Mouse (Mus musculus) ES-E14 (cell line): ENCODE results near the gene Tmem87b. TPM values are rescaled to one million over a fixed set of nuclear protein-coding genes. Genes with fewer than 3 reads are reported as not detected.

Experiments
- DNase-seq: peaks from one replicate; pipeline ENCODE4 v3.0.0-alpha.2; 2013; ENCODE audit warnings: low read depth, low spot score
- H3K27ac ChIP-seq: 2 replicates; pipeline ENCODE4 v1.5.1; 2012; ENCODE audit warnings: low read depth, mild to moderate bottlenecking, low read length, moderate library complexity, mixed read lengths; ENCODE audit not compliant: poor library complexity, insufficient read depth, severe bottlenecking
- H3K36me3 ChIP-seq: 2 replicates; pipeline ENCODE4 v1.6.1; 2012; ENCODE audit warnings: mild to moderate bottlenecking, low read length, moderate library complexity, mixed read lengths; ENCODE audit not compliant: control insufficient read depth, poor library complexity, insufficient read depth, severe bottlenecking
- H3K4me1 ChIP-seq, 2 experiments: fragments of 150-350 bp in 1 of 2; sonication (generic) in 1 of 2; 2 replicates each; pipeline ENCODE4 v1.6.1; 2012; ENCODE audit warnings: low read length in 2 of 2, mild to moderate bottlenecking in 1 of 2, mixed read lengths in 1 of 2; ENCODE audit not compliant: control insufficient read depth in 2 of 2, insufficient read depth in 2 of 2, poor library complexity in 1 of 2
- H3K4me3 ChIP-seq, 2 experiments: fragments of 150-350 bp in 1 of 2; sonication (generic) in 1 of 2; 2 replicates each; pipeline ENCODE4 v1.5.1; 2012; ENCODE audit warnings: low read length in 2 of 2, low read depth in 1 of 2, mild to moderate bottlenecking in 1 of 2, mixed read lengths in 1 of 2; ENCODE audit not compliant: insufficient read depth in 1 of 2, poor library complexity in 1 of 2, severe bottlenecking in 1 of 2
- H3K9ac ChIP-seq: 2 replicates; pipeline ENCODE4 v1.6.1; 2012; ENCODE audit warnings: low read depth, mild to moderate bottlenecking, low read length, mixed read lengths; ENCODE audit not compliant: poor library complexity, insufficient read depth, severe bottlenecking
- H3K9me3 ChIP-seq: fragments of 150-350 bp; sonication (generic); 2 replicates; pipeline ENCODE4 v1.6.1; 2012; ENCODE audit warnings: low read depth, mild to moderate bottlenecking, low read length; ENCODE audit not compliant: control insufficient read depth, insufficient read depth
- CHD2 ChIP-seq: IDR thresholded peaks from 2 replicates; pipeline ENCODE4 v1.6.1; 2014; ENCODE audit warnings: mild to moderate bottlenecking, low read depth, low read length, inconsistent platforms
- HCFC1 ChIP-seq: IDR thresholded peaks from 2 replicates; pipeline ENCODE4 v1.6.1; 2012; ENCODE audit warnings: low read length, inconsistent platforms, borderline replicate concordance; ENCODE audit not compliant: insufficient read depth
- MAFK ChIP-seq: IDR thresholded peaks from 2 replicates; pipeline ENCODE4 v1.6.1; 2014; ENCODE audit warnings: mild to moderate bottlenecking, low read depth, low read length, inconsistent platforms; ENCODE audit not compliant: insufficient read depth
- ZC3H11A ChIP-seq: IDR thresholded peaks from 2 replicates; pipeline ENCODE4 v1.6.1; 2012; ENCODE audit warnings: low read depth, mild to moderate bottlenecking, inconsistent platforms, low read length, borderline replicate concordance
- ZNF384 ChIP-seq: IDR thresholded peaks from 2 replicates; pipeline ENCODE4 v1.6.1; 2012; ENCODE audit warnings: low read depth, low read length, inconsistent platforms
- in situ Hi-C, 2 experiments: fragments of 600-800 bp; cut with MboI; formaldehyde crosslinking; loops; one replicate each; pipeline ENCODE4 v1.15.1; 2025; ENCODE audit warnings: low sequenced_read_pairs in 2 of 2, inconsistent platforms in 1 of 2; ENCODE audit not compliant: unreplicated experiment in 2 of 2
- total RNA-seq: library from RNA; depleted of rRNA; stranded (reverse); fragments of 300-350 nt; gene quantifications from 2 replicates; pipeline ENCODE4 v1.2.3, GENCODE M21; 2012

Gene Tmem87b
- total RNA-seq, 1 experiment: 19.4 TPM

DNA sequence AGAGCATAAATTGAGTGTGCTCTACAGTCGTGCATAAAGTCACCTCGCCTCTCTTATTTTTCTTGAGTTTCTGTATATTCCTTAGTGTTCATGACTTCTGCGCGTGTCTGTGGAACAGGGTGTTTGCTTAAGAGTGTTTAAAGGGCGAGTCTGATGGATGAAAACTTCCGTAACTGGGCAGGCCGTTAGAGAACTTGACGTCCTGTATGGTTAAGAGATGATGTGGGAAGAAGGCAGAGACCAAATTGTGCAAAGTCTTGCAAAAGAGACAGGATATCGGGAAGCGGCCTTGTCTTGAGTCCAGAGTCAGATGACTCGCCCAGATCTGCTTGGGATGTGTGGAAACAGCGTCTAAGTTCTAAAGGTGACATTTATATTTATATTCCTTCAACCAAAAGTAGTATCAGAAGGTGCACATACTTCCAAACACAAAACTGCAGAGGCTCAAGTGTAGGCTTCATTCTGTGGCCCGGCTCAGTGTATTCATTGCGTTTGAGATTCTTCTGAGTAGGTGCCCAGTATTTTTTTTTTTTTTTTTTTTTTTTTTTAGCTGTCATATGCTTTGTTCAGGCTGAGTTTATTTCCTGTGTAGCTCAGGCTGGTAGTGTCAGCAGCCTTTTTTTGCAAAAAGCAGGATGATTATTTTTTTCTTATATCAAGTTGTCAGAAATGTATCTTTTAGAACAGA is 1.2 kb downstream of the Tmem87b start:
- TF ChIP-seq ZNF384 (no peak), HCFC1 (no peak), MAFK (no peak), ZC3H11A (no peak), CHD2 (no peak)
- in situ Hi-C loops: loop anchor here in 1 of 2 experiments (10.0 kb wide), 1 partner anchor 124 kb away; the partner anchor contains the start of gene Mertk
- H3K27ac ChIP-seq: no peak overlapping the region
- no peak for DNase-seq
- peak overlapping the region; percentile 82 to 98 for H3K4me3 ChIP-seq
- no peaks in the 10 kb centered on the region for H3K9me3 ChIP-seq
- H3K4me1 ChIP-seq: peaks cover 2 to 7% of the 10 kb centered on the region in 2 experiments; a peak in 2 of 4 replicates
- H3K9ac ChIP-seq: peak overlapping the region; percentile 81
- no peaks in the 10 kb centered on the region for H3K36me3 ChIP-seq

DNA sequence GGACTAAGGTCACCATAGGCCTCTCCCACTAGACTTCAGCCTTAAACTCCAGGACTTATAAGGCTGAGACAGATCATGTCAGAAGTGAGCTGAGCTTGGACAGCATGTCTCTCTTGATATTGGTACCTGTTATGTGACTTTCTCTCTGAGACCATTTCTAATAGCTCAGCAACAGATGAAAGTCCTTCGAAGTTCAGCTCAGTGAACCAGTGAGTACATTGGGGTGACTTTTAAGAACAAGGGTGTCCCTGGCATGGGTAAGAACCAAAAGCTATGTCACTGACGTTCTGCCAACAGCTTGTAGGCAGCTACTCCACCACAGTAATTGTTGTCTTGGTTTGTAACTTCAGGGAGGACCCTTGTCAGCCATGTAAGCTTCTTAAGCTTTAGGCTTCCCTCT is 2.7 kb downstream of the Tmem87b start:
- no peak overlapping the region for H3K4me3 ChIP-seq
- in situ Hi-C loops: no loop called here
- no peaks in the 10 kb centered on the region for H3K9me3 ChIP-seq

DNA sequence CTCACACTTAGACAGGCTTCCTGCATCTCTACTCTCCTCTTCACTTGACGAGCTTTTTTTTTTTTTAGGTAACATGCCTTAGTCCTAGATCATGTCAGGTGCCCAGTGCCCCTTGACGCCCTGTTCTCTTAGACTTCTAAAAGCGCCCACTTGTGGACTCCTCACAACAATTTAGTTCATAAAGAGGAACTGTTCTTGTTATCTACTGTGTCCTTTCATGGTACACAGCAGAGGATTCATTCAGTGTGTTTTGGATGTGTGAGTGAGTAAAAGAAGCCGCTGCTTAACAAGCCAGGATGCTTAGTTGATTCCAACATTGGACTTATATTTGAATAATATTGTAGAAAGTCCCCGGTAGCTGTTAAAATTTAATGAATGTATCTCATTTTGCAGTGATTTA is 6.0 kb downstream of the Tmem87b start:
- TF ChIP-seq ZC3H11A (no peak), ZNF384 (no peak), HCFC1 (no peak), CHD2 (no peak), MAFK (no peak)
- in situ Hi-C loops: no loop called here
- no peak overlapping the region for H3K9ac ChIP-seq

More for the DNA sequence above, 2.7 kb downstream of the Tmem87b start:
- DNase-seq: no peak
- TF ChIP-seq ZNF384 (no peak), HCFC1 (no peak), ZC3H11A (no peak), CHD2 (no peak), MAFK (no peak)
- H3K4me1 ChIP-seq: peaks cover 2 to 3% of the 10 kb centered on the region in 2 experiments; a peak in 2 of 4 replicates
- H3K36me3 ChIP-seq: no peaks in the 10 kb centered on the region; the same call in 1 of the 2 replicates
- no peak overlapping the region for H3K9ac ChIP-seq
- no peak overlapping the region for H3K27ac ChIP-seq

DNA sequence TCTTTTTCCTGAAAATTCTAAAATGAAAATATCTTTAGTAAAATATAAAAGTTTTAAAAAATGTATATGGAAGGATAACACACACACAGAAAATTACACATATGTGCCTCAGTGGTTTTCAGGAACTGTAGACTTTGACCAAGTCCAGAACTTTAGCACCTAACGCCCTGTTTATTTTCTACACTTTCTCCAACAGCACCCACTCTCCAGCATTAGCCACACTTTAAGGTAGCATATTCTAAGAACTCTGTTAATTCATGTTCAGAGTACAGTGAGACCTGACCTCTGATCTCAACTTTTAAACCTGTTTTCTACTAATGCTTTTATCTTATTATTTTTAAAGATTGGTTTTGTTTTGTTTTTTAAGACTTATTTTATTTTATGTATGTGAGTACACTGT is 9.9 kb downstream of the Tmem87b start:
- TF ChIP-seq CHD2 (no peak), HCFC1 (no peak), ZNF384 (no peak), ZC3H11A (no peak), MAFK (no peak)
- Histone ChIP-seq H3K4me3 (no peak overlapping the region), H3K27ac (no peak overlapping the region), H3K4me1 (no peaks in the 10 kb centered on the region), H3K9me3 (no peaks in the 10 kb centered on the region), H3K36me3 (peaks cover 4% of the 10 kb centered on the region), H3K9ac (no peak overlapping the region)
- in situ Hi-C loops: no loop called here
- DNase-seq: no peak

More for the DNA sequence above, 6.0 kb downstream of the Tmem87b start:
- no peak overlapping the region for H3K4me3 ChIP-seq
- H3K36me3 ChIP-seq: no peaks in the 10 kb centered on the region; the same call in 1 of the 2 replicates
- peaks cover 2% of the 10 kb centered on the region in 2 experiments; a peak in 2 of 4 replicates for H3K4me1 ChIP-seq
- no peak overlapping the region for H3K27ac ChIP-seq
- H3K9me3 ChIP-seq: no peaks in the 10 kb centered on the region
- DNase-seq: no peak

DNA sequence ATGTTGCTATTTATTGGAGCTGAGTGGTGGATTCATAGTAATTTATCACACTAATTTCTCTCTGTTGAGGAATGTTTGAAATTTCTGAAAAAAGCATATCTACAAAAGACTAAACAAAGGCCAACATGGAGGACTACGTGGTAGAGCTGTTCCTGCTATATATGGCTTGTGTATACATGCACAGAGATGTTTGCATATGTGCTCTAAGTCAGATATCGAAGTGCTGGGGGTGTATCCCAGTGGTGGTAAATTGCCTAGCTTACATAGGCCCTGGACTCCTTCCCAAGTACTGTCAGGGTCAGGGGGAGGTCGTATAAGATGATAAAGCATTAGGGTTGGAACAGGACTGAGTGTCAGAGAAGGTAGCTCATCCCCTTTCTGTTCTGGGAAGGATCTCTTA is 14.7 kb downstream of the Tmem87b start:
- no peaks in the 10 kb centered on the region for H3K9me3 ChIP-seq
- no peaks in the 10 kb centered on the region for H3K4me1 ChIP-seq
- H3K27ac ChIP-seq: no peak overlapping the region
- peaks cover 8% of the 10 kb centered on the region; the same call in 1 of the 2 replicates for H3K36me3 ChIP-seq
- in situ Hi-C loops: no loop called here
- no peak overlapping the region for H3K9ac ChIP-seq
- no peak for TF ChIP-seq ZNF384
- TF ChIP-seq CHD2: no peak
- no peak for TF ChIP-seq HCFC1
- no peak for TF ChIP-seq MAFK
- TF ChIP-seq ZC3H11A: no peak
- H3K4me3 ChIP-seq: no peak overlapping the region
- DNase-seq: no peak
